Mouse (Mus musculus) kidney, adult 2 months (tissue): ENCODE measurements around the gene Raver1. TPM values are rescaled to one million over a fixed set of nuclear protein-coding genes. Genes with fewer than 3 reads are reported as not detected.

Experiments used
- DNase-seq: peaks from one replicate; pipeline ENCODE4 v3.0.0; 2021
- H3K27ac ChIP-seq: fragments of 200-500 bp; 2 replicates; pipeline ENCODE4 v1.5.1; 2012; ENCODE audit warnings: low read depth, low read length, control low read depth, inconsistent platforms; ENCODE audit not compliant: insufficient read depth
- H3K27me3 ChIP-seq: fragments of 200-500 bp; replicated peaks from 2 replicates; pipeline ENCODE4 v1.6.1; 2012; ENCODE audit warnings: mild to moderate bottlenecking, moderate library complexity, low read length, inconsistent platforms; ENCODE audit not compliant: control insufficient read depth, insufficient read depth
- H3K36me3 ChIP-seq: fragments of 200-500 bp; 2 replicates; pipeline ENCODE4 v1.6.1; 2012; ENCODE audit warnings: mild to moderate bottlenecking, moderate library complexity, low read length, inconsistent platforms; ENCODE audit not compliant: control insufficient read depth, insufficient read depth
- H3K4me1 ChIP-seq: fragments of 200-500 bp; 2 replicates; pipeline ENCODE4 v1.6.1; 2011; ENCODE audit warnings: low read length; ENCODE audit not compliant: control insufficient read depth, insufficient read depth
- H3K4me3 ChIP-seq: fragments of 200-500 bp; 2 replicates; pipeline ENCODE4 v1.5.1; 2011; ENCODE audit warnings: mild to moderate bottlenecking, low read depth, low read length, control low read depth; ENCODE audit not compliant: insufficient read depth
- CTCF ChIP-seq: fragments of 200-500 bp; conservative IDR thresholded peaks from 2 replicates; pipeline ENCODE4 v1.5.1; 2011; ENCODE audit warnings: low read depth, mild to moderate bottlenecking, control low read depth, low read length, moderate library complexity, mixed read lengths; ENCODE audit not compliant: insufficient read depth, insufficient read length
- POLR2A ChIP-seq: fragments of 200-500 bp; IDR thresholded peaks from one replicate; pipeline ENCODE4 v1.6.1; 2011; ENCODE audit warnings: low read depth, low read length, control low read depth
- WGBS: fragments of 180-500 bp; shearing (Covaris S2); methylation state at CpG from one replicate; pipeline ENCODE4 v1.1.7; 2018; 5-methylcytosine and 5-hydroxymethylcytosine counted together
- polyA plus RNA-seq: library from polyadenylated mRNA; depleted of rRNA; stranded (reverse); fragments of >200 nt; gene quantifications from 2 replicates; pipeline ENCODE4 v1.2.3, GENCODE M21; 2012

Raver1 gene
- polyA plus RNA-seq, 1 experiment = 45.8 TPM

DNA sequence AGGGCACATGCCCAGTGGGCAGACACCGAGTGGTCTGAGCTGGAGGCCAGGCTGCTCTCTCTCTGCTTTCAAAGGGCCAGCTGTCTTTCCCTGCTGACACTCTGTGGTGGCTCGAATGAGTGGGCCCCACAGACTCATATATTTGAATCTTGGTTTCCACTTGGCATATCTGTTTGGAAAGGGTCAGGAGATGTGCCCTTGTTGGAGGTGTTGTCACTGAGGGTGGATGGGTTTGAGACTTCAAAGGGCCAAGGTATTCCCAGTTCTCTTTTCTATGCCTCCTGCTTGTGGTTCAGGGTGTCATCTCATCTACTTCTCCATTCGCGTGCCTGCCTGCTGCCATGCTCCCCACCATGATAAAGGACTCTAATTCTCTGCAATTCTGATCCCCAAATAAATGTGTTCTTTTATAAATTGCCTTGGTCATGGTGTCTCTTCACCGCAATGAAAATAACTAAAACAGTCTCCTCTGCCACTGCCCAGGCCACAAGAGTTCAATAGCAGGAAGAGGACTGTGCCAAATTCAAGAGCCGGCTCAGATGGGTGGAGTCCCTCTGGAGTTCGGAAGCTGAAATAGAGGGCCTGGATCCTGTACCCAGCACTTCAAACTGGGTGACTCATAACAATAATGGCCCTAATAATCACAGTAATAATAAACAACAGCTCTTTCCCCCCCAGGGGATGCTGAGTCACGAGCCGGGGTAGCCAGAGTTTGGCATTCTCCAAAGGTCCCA is 43.0 kb upstream of the Raver1 start:
- Histone ChIP-seq H3K4me3 (no peak overlapping the region), H3K4me1 (peaks cover 10% of the 10 kb centered on the region), H3K27me3 (no peaks in the 10 kb centered on the region), H3K27ac (peak overlapping the region; percentile 81), H3K36me3 (no peaks in the 10 kb centered on the region)
- WGBS = 52% methylated on average over 9 of the region's 9 CpGs
- TF ChIP-seq POLR2A (no peak), CTCF (no peak)
- peak; percentile 80 for DNase-seq

DNA sequence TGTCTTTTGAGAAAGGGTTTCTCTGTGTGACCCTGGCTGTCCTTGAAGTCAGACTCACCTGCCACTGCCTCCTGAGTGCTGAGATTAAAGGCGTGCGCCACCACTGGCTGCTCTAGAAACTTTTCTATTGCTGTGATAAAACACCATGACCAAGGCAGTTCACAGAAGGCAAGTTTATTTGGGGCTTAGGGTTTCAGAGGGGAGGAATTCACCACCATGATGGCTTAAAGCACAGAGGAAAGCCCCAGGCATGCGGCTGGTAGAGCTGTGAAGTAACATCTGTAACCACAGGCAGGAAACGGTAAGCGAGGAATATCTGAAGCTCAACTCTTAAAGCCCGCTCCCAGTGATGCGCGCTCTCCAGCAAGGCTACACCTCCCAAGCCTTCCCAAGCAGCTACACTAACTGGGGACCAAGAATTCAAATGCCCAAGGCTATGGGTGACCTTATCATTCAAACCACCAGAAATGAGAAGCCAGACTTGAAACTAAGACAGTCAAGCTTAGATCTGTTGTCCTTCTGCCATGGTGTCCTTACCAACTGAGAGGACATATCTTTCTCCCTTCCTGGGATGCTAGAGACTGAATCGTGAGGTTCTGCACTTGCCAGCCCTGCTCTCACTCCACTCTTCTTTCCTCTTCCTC is 41.4 kb upstream of the Raver1 start:
- Histone ChIP-seq H3K27me3 (no peaks in the 10 kb centered on the region), H3K4me3 (no peak overlapping the region), H3K4me1 (peaks cover 10% of the 10 kb centered on the region), H3K27ac (no peak overlapping the region), H3K36me3 (no peaks in the 10 kb centered on the region)
- no peak for DNase-seq
- WGBS = 70% methylated on average over 9 of the region's 9 CpGs
- TF ChIP-seq POLR2A (no peak), CTCF (no peak)

DNA sequence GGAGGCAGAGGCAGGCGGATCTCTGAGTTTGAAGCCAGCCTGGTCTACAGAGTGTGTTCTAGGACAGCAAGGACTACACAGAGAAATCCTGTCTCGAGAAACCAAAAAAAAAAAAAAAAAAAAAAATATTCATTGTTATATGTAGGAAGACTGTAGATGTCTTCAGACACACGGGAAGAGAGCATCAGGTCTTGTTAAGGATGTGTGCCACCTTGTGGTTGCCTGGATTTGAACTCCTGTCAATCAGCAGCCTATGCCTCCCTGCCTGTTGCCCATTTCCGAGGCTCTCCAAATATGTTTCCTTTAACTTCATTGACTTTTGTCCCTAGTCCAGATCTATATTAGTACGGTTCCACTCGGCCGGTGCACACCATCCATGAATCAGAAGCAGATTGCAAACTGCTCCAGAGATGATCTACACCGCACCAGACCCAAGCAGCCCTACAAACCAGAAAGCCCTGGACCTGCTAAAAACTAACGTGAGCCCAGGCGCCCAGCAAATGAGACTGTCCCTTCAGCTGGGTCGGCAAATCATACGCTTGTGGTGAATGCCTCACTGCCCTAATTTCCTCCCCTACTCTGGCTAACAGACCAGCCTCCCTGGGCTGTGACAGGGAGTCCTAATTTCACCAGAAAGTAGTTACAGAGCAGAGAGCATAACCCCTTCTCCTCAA is 40.4 kb upstream of the Raver1 start:
- peak; percentile 44 for DNase-seq
- no peak overlapping the region for H3K27ac ChIP-seq
- H3K36me3 ChIP-seq = no peaks in the 10 kb centered on the region
- peaks cover 10% of the 10 kb centered on the region for H3K4me1 ChIP-seq
- WGBS = 68% methylated on average over 12 of the region's 12 CpGs
- H3K4me3 ChIP-seq = no peak overlapping the region
- no peaks in the 10 kb centered on the region for H3K27me3 ChIP-seq
- TF ChIP-seq POLR2A = no peak
- peak; percentile 42 for TF ChIP-seq CTCF

DNA sequence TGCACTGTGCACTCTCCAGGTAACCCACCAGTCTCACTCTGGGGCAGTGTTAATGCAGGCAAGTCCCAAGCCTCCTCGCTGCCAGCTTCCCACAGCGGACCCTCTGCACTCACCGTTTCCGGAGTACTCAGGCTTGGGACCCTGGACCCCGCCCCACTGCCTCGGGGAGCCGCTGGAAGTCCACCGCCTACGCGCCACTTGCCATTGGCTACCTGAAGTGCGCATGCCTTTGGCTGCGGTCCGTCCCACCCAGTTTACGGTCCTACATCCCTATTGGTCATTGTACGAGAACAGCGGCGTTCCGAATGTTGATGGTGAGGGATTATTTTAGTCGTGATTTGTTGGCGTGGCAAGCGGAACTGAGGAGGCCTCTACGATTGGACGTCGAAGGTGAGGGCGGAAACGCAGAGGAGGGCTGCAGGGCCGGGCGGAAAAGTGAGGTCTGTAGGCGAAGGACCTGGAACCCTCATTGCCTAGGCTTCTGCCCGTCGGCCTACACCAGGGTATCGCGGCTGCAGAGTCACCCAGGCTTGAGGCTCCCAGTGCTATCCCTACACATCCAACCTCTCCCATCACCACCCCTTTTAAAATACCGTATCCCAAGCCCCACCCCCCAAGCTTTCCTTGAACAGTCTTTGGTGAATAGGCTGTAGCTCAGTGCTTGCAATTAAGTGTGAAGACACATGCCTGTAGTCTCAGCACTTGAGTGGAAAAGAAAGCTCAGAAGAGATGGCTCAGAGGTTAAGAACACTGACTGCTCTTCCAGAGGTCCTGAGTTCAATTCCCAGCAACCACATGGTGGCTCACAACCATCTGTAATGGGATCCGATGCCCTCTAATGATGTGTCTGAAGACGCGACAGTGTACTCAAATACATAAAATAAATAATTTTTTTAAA is 39.5 kb upstream of the Raver1 start, which contains the start of gene Tyk2:
Gene Tyk2 (minus strand): TSS at position 185 of the 898 bp plus-strand sequence.
- WGBS = 6% methylated on average over 37 of the region's 37 CpGs
- peak within 1 kb of the TSS; percentile 28; the same call in 1 of the 2 replicates for H3K27ac ChIP-seq
- peak; percentile 40 for TF ChIP-seq POLR2A
- no peak for TF ChIP-seq CTCF

GRCm38 (mm10) chr9:21126259-21126627 is 34.4 kb upstream of the Raver1 start:
- no peaks in the 10 kb centered on the region for H3K27me3 ChIP-seq
- H3K36me3 ChIP-seq = no peaks in the 10 kb centered on the region
- H3K4me3 ChIP-seq = no peak overlapping the region
- TF ChIP-seq CTCF (no peak), POLR2A (no peak)
- DNase-seq = no peak
- peaks cover 4% of the 10 kb centered on the region; the same call in 1 of the 2 replicates for H3K4me1 ChIP-seq
- 54% methylated on average over 2 of the region's 2 CpGs for WGBS
- H3K27ac ChIP-seq = no peak overlapping the region

More for the DNA sequence above, 39.5 kb upstream of the Raver1 start, which contains the start of gene Tyk2:
- peak within 1 kb of the TSS; percentile 67 for H3K4me3 ChIP-seq
- peaks cover 10% of the 10 kb centered on the region for H3K4me1 ChIP-seq
- DNase-seq = peak; percentile 98
- no peaks in the 10 kb centered on the region for H3K27me3 ChIP-seq
- H3K36me3 ChIP-seq = no peaks in the 10 kb centered on the region

DNA sequence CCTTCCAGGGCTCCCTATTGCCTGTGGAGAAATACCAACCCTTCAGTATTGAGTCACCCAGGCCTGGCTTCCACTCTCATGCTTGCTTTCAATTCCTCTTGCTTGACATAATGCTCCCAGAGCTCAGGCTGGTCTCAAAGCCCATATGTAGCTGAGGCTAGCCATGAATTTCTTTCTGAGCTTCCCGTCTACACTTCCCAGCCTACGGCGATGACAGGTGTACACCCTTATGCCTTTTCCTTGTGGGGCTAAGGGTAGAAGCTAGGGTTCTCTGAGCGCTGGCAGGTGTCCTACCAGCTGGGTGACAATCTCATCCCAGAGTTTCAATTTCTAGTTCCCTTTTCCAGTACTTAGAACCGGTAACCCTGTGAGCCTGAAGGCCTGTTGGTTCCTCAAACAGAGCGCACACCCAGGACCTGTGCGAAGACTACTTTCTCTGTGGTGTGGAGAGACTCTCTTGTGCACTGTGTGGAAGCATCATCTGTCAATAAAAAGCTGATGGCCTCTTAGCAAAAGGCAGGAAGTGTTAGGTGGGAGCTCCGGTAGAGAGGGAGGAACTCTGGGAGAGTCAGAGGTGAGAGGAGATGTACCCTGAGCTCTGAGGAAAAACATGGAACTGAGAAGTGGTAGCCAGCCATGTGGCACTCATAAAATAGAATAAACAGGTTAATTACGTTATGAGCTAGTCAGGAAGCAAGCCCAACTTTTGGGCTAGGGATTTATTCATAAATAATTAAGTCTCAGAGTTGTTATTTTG is 33.9 kb upstream of the Raver1 start:
- WGBS = 84% methylated on average over 9 of the region's 9 CpGs
- DNase-seq = no peak
- Histone ChIP-seq H3K4me3 (no peak overlapping the region), H3K4me1 (peaks cover 4% of the 10 kb centered on the region; the same call in 1 of the 2 replicates), H3K27me3 (no peaks in the 10 kb centered on the region), H3K36me3 (no peaks in the 10 kb centered on the region), H3K27ac (no peak overlapping the region)
- TF ChIP-seq CTCF = no peak
- TF ChIP-seq POLR2A = no peak
